Mouse (Mus musculus) heart, adult 2 months (tissue): ENCODE data around the gene Plekhh1. TPM values are rescaled to one million over a fixed set of nuclear protein-coding genes. Genes with fewer than 3 reads are reported as not detected.

ENCODE experiments used
- DNase-seq, 2 experiments: peaks; one replicate each; pipeline ENCODE4 v3.0.0; 2021
- H3K27ac ChIP-seq: fragments of 200-600 bp; 2 replicates; pipeline ENCODE4 v1.8.1; 2022
- H3K27me3 ChIP-seq: fragments of 200-500 bp; 2 replicates; pipeline ENCODE4 v1.6.1; 2012; ENCODE audit warnings: mild to moderate bottlenecking, low read length, inconsistent platforms, mixed read lengths; ENCODE audit not compliant: control insufficient read depth, insufficient read depth
- H3K36me3 ChIP-seq: fragments of 200-500 bp; 2 replicates; pipeline ENCODE4 v1.6.1; 2012; ENCODE audit warnings: low read length, inconsistent platforms; ENCODE audit not compliant: control insufficient read depth, insufficient read depth
- H3K4me1 ChIP-seq: fragments of 200-500 bp; 2 replicates; pipeline ENCODE4 v1.6.1; 2011; ENCODE audit warnings: low read length; ENCODE audit not compliant: control insufficient read depth, insufficient read depth
- H3K4me3 ChIP-seq: fragments of 200-600 bp; 2 replicates; pipeline ENCODE4 v1.8.1; 2022
- H3K79me2 ChIP-seq: fragments of 200-500 bp; replicated peaks from 2 replicates; pipeline ENCODE4 v1.6.1; 2012; ENCODE audit warnings: mild to moderate bottlenecking, inconsistent platforms, low read length, moderate library complexity, mixed read lengths; ENCODE audit not compliant: control insufficient read depth, insufficient read depth
- H3K9ac ChIP-seq: fragments of 200-500 bp; 2 replicates; pipeline ENCODE4 v1.6.1; 2012; ENCODE audit warnings: low read depth, mild to moderate bottlenecking, control low read depth, inconsistent platforms, low read length, mixed read lengths
- CTCF ChIP-seq: fragments of 200-600 bp; IDR thresholded peaks from 2 replicates; pipeline ENCODE4 v1.8.1; 2022; ENCODE audit warnings: antibody characterized with exemption, mild to moderate bottlenecking, moderate library complexity
- EP300 ChIP-seq: fragments of 200-500 bp; IDR thresholded peaks from 2 replicates; pipeline ENCODE4 v1.6.1; 2011; ENCODE audit warnings: low read depth, low read length, control low read depth; ENCODE audit not compliant: insufficient read depth
- POLR2A ChIP-seq: fragments of 200-500 bp; IDR thresholded peaks from 2 replicates; pipeline ENCODE4 v1.6.1; 2011; ENCODE audit warnings: mild to moderate bottlenecking, low read depth, low read length, control low read depth; ENCODE audit not compliant: insufficient read depth
- WGBS: fragments of 180-500 bp; shearing (Covaris S2); methylation state at CpG from one replicate; pipeline ENCODE4 v1.1.7; 2018; 5-methylcytosine and 5-hydroxymethylcytosine counted together
- intact Hi-C: fragments of 180-260 bp; cut with DNase I; formaldehyde crosslinking; loops from one replicate; pipeline ENCODE4 v1.15.1; 2025
- polyA plus RNA-seq: library from polyadenylated mRNA; depleted of rRNA; stranded (reverse); fragments of >200 nt; gene quantifications from 2 replicates; pipeline ENCODE4 v1.2.3, GENCODE M21; 2012; rRNA removed
- total RNA-seq, 2 experiments: library from RNA; stranded (reverse); gene quantifications; 2 replicates each; pipeline ENCODE4 v1.2.3; 2021

The Plekhh1 gene
- total and polyA plus RNA-seq, 3 experiments: 1.4 to 1.8 (median 1.7) TPM

DNA sequence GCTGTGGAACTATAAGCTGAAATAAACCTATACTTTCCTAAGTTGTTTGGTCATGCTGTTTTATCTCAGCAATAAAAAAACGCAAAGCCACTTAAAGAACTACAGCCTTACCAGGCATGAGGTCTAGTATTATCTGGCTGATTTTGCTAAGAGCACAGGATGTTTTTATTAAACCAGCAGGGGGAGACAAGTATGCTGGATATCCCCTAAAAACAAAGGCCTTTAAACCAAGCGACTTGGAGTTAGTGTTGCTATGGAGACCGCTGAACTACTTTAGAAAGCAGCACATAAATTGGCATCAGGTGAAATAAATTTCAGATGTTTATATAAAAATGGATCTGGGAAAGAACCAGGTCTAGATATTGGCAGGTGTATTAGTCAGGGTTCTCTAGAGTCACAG, 93.9 kb downstream of the Plekhh1 start:
- no peaks in the 10 kb centered on the region for H3K79me2 ChIP-seq
- no peaks in the 10 kb centered on the region for H3K4me1 ChIP-seq
- no peak for DNase-seq
- WGBS: 29% methylated on average over 3 of the region's 3 CpGs
- TF ChIP-seq POLR2A (no peak), CTCF (peak; percentile 42), EP300 (no peak)
- no peaks in the 10 kb centered on the region for H3K36me3 ChIP-seq
- no peak overlapping the region for H3K4me3 ChIP-seq
- H3K27me3 ChIP-seq: no peaks in the 10 kb centered on the region
- intact Hi-C loops: no loop called here
- H3K9ac ChIP-seq: no peak overlapping the region
- no peak overlapping the region for H3K27ac ChIP-seq

DNA sequence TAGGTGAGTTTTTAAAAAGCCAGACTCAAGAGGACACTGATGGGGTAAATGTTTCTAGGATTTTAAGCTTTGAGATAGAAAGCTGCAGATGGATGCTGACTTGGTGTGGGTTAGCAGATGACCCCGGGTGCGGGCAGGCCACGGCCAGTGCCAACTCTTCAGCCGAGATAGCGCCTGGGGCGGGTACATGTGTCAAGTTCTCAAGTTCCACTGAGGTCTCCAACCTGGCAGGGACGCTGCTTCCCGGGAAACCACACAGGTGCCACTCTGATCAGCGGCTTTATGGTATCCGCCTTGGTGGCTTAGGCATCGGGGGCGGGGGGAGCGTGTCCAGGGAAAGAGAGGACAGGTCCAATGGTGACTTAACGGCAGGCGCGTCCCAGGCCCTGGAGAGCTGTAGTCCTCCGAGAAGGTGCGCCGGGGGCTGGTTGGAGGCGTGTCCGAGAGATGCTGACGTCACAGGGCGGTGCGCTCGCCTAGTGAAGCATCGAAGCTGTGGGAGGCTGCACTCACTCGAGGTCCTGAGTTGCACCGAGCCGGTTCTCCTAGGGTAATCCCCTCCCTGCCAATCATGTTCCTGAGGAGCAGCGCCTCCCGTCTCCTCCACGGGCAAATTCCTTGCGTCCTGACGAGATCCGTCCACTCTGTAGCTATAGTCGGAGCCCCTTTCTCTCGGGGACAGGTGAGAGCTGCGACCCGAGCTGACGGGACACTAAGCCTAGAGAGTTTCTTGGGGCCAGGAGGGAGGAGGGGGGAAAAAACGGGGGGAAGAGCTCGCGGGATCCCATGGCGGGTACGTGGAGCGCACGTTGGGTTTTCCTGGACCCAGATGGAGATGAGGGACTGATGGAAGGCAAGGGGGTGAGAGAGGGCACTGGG, 101.6 kb downstream of the Plekhh1 start, which contains the start of gene Arg2:
Gene Arg2 (plus strand): TSS at position 479 of the 879 bp plus-strand sequence.
- 1% methylated on average over 47 of the region's 47 CpGs for WGBS
- H3K9ac ChIP-seq: no peak within 1 kb of the TSS
- H3K4me3 ChIP-seq: peak within 1 kb of the TSS; percentile 24
- TF ChIP-seq POLR2A (no peak), CTCF (no peak), EP300 (no peak)
- intact Hi-C loops: no loop called here
- no peaks in the 10 kb centered on the region for H3K36me3 ChIP-seq
- no peak within 1 kb of the TSS for H3K27ac ChIP-seq
- peaks cover 10% of the 10 kb centered on the region for H3K27me3 ChIP-seq
- H3K4me1 ChIP-seq: no peaks in the 10 kb centered on the region
- H3K79me2 ChIP-seq: no peaks in the 10 kb centered on the region
- peak; percentile 38 to 41 for DNase-seq

Other genes starting within 250 kb of the Plekhh1 start
- 10 to 100 TPM; 72.8 to 79.8 TPM for gene Atp6v1d, start 167.5 kb upstream of the Plekhh1 start, total RNA-seq
- gene Atp6v1d, start 167.5 kb upstream of the Plekhh1 start, polyA plus RNA-seq: 31.8 and 64.5 TPM in 2 replicates
- 10 to 100 TPM; 54.6 to 55.0 TPM for gene Eif2s1, start 167.3 kb upstream of the Plekhh1 start, total RNA-seq
- gene Eif2s1, start 167.3 kb upstream of the Plekhh1 start, polyA plus RNA-seq: 11.8 and 21.2 TPM in 2 replicates
- under 1 TPM; 0.27 to 0.29 TPM for gene Plek2, start 122.2 kb upstream of the Plekhh1 start, total RNA-seq
- 0.10 and 0.41 TPM in 2 replicates for gene Plek2, start 122.2 kb upstream of the Plekhh1 start, polyA plus RNA-seq
- gene Tmem229b, start 21.5 kb upstream of the Plekhh1 start, total RNA-seq: 1 to 10 TPM; 3.2 to 3.3 TPM
- 4.2 and 9.8 TPM in 2 replicates for gene Tmem229b, start 21.5 kb upstream of the Plekhh1 start, polyA plus RNA-seq
- 1 to 10 TPM; 3.4 to 4.4 TPM for gene Pigh, start 60.5 kb downstream of the Plekhh1 start, total RNA-seq
- gene Pigh, start 60.5 kb downstream of the Plekhh1 start, polyA plus RNA-seq: 4.6 and 5.4 TPM in 2 replicates
- gene Arg2, start 101.6 kb downstream of the Plekhh1 start, total RNA-seq: not detected
- gene Arg2, start 101.6 kb downstream of the Plekhh1 start, polyA plus RNA-seq: 0.16 TPM in 1 of 2 replicates, not detected in the other
- 100 to 1,000 TPM; 100 to 103 TPM for gene Vti1b, start 143.5 kb downstream of the Plekhh1 start, total RNA-seq
- gene Vti1b, start 143.5 kb downstream of the Plekhh1 start, polyA plus RNA-seq: 37.3 and 47.7 TPM in 2 replicates
- 1 to 10 TPM; 2.3 to 3.2 TPM for gene Rdh11, start 163.1 kb downstream of the Plekhh1 start, total RNA-seq
- gene Rdh11, start 163.1 kb downstream of the Plekhh1 start, polyA plus RNA-seq: 1.6 and 4.2 TPM in 2 replicates
- gene Rdh12, start 179.8 kb downstream of the Plekhh1 start, total RNA-seq: under 1 TPM in 1 of 2 experiments, not detected in 1; 0.37 TPM
- gene Rdh12, start 179.8 kb downstream of the Plekhh1 start, polyA plus RNA-seq: 0.67 and 0.72 TPM in 2 replicates